Mouse (Mus musculus) kidney, embryonic 15.5 days (tissue): ENCODE results near the gene Tubb3. TPM values are rescaled to one million over a fixed set of nuclear protein-coding genes. Genes with fewer than 3 reads are reported as not detected.
"Not testable (repeated sequence)": the region's sequence is repeated elsewhere in the genome, so short reads cannot be mapped to it uniquely, and the experiment has no call there.

Source experiments
- ATAC-seq: fragments of 200-750 bp; cut with Nextera tagmentation; replicated peaks from 2 replicates; pipeline ENCODE4 v1.8.0; 2017; ENCODE audit warnings: moderate TSS enrichment; ENCODE audit not compliant: low FRiP score
- H3K27ac ChIP-seq: fragments of 300-500 bp; sonication (generic); 2 replicates; pipeline ENCODE4 v1.5.1; 2015; ENCODE audit warnings: mild to moderate bottlenecking, inconsistent platforms
- H3K27me3 ChIP-seq: fragments of 300-500 bp; sonication (generic); 2 replicates; pipeline ENCODE4 v1.6.1; 2015; ENCODE audit warnings: inconsistent platforms
- H3K36me3 ChIP-seq: fragments of 300-500 bp; sonication (generic); 2 replicates; pipeline ENCODE4 v1.6.1; 2015; ENCODE audit warnings: inconsistent platforms
- H3K4me1 ChIP-seq: fragments of 300-500 bp; sonication (generic); 2 replicates; pipeline ENCODE4 v1.6.1; 2015; ENCODE audit warnings: inconsistent platforms
- H3K4me2 ChIP-seq: fragments of 300-500 bp; sonication (generic); 2 replicates; pipeline ENCODE4 v1.6.1; 2015; ENCODE audit warnings: moderate library complexity, mild to moderate bottlenecking, inconsistent platforms
- H3K4me3 ChIP-seq: fragments of 300-500 bp; sonication (generic); replicated peaks from 2 replicates; pipeline ENCODE4 v1.5.1; 2015; ENCODE audit warnings: mild to moderate bottlenecking, inconsistent platforms
- H3K9ac ChIP-seq: fragments of 300-500 bp; sonication (generic); 2 replicates; pipeline ENCODE4 v1.6.1; 2015; ENCODE audit warnings: mild to moderate bottlenecking, inconsistent platforms
- H3K9me3 ChIP-seq: fragments of 300-500 bp; sonication (generic); replicated peaks from 2 replicates; pipeline ENCODE4 v1.6.1; 2016; ENCODE audit warnings: inconsistent platforms
- WGBS: fragments of 180-500 bp; shearing (Covaris S2); methylation state at CpG from one replicate; pipeline ENCODE4 v1.1.7; 2015; ENCODE audit warnings: mixed read lengths; 5-methylcytosine and 5-hydroxymethylcytosine counted together
- polyA plus RNA-seq: library from polyadenylated mRNA; unstranded; fragments of >200 nt; fragmentation: Nextera tagmentation; extraction: Ambion mirVana; gene quantifications from 2 replicates; pipeline ENCODE4 v1.2.1, GENCODE M21; 2015

The Tubb3 gene
- polyA plus RNA-seq, 1 experiment from 2014 or later = 22.0 TPM

DNA sequence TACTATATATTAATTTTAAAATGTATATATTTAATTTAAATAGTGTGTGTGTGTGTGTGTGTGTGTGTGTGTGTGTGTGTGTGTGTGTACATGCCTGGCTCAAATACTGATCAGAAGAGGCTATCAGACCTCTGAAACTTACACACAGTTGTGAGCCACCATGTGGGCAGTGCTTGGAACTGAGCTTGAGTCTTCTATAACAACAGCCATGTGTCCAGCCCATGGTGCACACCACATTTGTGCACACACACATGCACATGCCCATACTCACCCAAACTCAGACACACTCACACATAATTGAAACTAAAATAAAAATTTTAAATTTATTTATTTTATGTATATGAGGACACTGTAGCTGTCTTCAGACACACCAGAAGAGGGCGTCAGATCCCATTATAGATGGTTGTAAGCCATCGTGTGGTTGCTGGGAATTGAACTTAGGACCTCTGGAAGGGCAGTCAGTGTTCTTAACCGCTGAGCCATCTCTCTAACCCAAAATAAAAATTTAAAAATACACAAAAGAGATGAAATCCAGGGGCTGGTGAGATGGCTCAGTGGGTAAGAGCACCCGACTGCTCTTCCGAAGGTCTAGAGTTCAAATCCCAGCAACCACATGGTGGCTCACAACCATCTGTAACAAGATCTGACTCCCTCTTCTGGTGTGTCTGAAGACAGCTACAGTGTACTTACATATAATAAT is 3.9 kb downstream of the Tubb3 start:
- not testable (repeated sequence) for H3K36me3 ChIP-seq

DNA sequence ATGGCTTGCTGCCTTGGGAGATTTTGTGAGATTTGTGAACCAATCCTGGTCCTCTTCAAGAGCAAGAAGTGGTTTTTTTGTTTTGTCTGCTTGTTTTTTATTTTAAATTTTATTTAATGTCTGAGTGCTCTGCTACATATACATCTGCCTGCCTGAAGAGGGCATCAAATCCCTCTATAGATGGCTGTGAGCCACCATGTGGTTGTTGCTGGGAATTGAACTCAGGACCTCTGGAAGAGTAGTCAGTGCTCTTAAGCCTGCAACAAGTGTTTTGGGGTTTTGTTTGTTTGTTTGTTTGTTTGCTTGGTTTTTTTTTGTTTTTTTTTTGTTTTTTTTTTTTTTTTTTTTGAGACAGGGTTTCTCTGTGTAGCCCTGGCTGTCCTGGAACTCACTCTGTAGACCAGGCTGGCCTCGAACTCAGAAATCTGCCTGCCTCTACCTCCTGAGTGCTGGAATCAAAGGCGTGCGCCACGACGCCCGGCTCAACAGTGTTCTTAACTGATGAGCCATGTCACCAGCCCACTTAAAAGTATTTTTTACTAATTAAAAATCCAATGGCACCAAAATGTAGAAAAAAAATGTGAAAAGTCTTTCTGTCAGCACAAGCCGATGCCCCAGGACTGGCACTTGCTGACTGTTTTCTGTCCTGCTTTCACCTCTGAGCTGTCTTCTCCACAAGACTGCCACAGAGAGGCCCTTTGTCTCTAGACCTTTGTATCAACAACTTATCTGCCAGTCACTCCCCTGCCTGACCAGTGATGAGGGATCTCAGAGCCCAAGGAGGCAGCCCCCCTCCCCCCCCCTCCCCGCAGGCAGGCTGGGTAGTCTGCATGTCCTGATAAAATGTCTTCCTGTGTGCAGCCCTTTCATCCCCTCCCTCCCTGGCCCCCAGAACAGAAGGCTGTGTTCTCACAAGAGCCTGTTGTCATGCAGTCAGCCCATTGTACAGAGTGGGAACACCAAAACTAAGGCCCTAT is 5.0 kb downstream of the Tubb3 start:
- H3K9me3 ChIP-seq = no peaks in the 10 kb centered on the region
- H3K27ac ChIP-seq = no peak overlapping the region
- no peaks in the 10 kb centered on the region for H3K36me3 ChIP-seq
- H3K27me3 ChIP-seq = peaks cover 31% of the 10 kb centered on the region
- 84% methylated on average over 8 of the region's 8 CpGs for WGBS
- H3K4me1 ChIP-seq = peaks cover 8% of the 10 kb centered on the region
- no peak overlapping the region for H3K4me3 ChIP-seq
- no peak for ATAC-seq
- H3K9ac ChIP-seq = no peak overlapping the region
- no peak overlapping the region for H3K4me2 ChIP-seq

More for the DNA sequence above, 3.9 kb downstream of the Tubb3 start:
- H3K27ac ChIP-seq, H3K9me3 ChIP-seq, H3K4me2 ChIP-seq, H3K4me3 ChIP-seq, ATAC-seq, H3K9ac ChIP-seq: not testable (repeated sequence)
- WGBS = 82% methylated on average over 5 of the region's 5 CpGs
- Histone ChIP-seq H3K4me1 (peaks cover 19% of the 10 kb centered on the region), H3K27me3 (peaks cover 42% of the 10 kb centered on the region)

DNA sequence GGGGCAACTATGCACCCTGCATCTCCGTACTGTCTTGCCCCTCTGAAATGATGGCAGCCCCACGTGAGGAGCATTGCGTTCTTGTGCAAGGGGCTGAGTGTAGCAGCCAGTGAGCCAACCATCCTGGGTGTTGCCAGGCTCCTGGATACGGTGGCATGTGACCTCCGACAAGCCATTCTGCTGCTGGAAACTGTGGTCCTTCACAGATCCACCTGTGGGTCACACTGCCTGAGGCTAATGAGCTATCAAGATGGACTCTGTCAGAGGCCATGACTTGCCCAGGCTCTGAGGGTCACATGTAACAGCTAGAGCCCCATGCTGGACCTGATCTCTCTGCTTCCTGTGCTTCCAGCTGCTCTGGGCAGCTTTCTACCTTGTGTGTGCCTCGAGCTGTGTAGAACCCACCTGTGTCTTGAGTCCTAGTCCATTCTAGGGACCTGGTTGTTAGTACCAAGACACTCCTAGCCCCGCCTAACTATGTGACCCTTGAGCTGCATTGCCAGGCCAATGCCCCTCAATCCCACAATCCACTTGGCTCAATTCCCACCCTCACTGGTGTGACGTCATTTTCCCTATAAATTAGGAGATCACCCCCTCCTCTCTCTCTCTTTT is 5.8 kb downstream of the Tubb3 start:
- no peak overlapping the region for H3K4me3 ChIP-seq
- H3K27ac ChIP-seq = no peak overlapping the region
- no peaks in the 10 kb centered on the region for H3K36me3 ChIP-seq
- ATAC-seq = no peak
- peaks cover 1% of the 10 kb centered on the region; the same call in 1 of the 2 replicates for H3K4me1 ChIP-seq
- WGBS = 79% methylated on average over 8 of the region's 8 CpGs
- no peaks in the 10 kb centered on the region for H3K9me3 ChIP-seq
- no peak overlapping the region for H3K9ac ChIP-seq
- H3K4me2 ChIP-seq = no peak overlapping the region
- peaks cover 23% of the 10 kb centered on the region for H3K27me3 ChIP-seq

DNA sequence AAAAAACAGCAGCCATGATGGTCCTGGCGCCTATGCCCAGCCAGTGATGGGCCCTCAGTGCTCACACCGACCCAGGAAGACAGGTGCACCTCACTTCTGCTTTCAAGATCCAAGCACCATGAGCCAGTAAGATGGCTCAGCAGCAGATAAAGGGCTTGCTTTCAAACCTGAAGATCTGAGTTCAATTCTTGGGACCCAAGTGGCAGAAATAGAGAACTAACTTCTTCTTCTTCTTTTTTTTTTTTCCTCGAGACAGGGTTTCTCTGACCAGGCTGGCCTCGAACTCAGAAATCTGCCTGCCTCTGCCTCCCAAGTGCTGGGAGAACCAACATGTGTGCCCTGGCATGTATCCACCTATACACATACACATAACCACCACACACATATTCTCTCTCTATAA is 8.5 kb downstream of the Tubb3 start:
- Histone ChIP-seq H3K4me1 (peaks cover 9% of the 10 kb centered on the region; the same call in 1 of the 2 replicates), H3K9me3 (no peaks in the 10 kb centered on the region), H3K4me3 (no peak overlapping the region), H3K36me3 (no peaks in the 10 kb centered on the region), H3K27ac (no peak overlapping the region), H3K4me2 (no peak overlapping the region), H3K9ac (no peak overlapping the region), H3K27me3 (no peaks in the 10 kb centered on the region)
- ATAC-seq = no peak
- 88% methylated on average over 4 of the region's 4 CpGs for WGBS

DNA sequence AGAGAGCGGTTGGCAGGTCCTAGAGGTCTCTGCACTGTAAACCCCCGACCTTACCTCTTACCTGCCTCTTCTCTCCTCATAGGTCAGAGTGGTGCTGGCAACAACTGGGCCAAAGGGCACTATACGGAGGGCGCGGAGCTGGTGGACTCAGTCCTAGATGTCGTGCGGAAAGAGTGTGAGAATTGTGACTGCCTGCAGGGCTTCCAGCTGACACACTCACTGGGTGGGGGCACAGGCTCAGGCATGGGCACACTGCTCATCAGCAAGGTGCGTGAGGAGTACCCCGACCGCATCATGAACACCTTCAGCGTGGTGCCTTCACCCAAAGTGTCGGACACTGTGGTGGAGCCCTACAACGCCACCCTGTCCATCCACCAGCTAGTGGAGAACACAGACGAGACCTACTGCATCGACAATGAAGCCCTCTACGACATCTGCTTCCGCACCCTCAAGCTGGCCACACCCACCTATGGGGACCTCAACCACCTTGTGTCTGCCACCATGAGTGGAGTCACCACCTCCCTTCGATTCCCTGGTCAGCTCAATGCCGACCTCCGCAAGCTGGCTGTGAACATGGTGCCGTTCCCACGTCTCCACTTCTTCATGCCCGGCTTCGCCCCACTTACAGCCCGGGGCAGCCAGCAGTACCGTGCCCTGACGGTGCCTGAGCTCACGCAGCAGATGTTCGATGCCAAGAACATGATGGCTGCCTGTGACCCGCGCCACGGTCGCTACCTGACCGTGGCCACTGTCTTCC is 9.5 kb downstream of the Tubb3 start:
- WGBS = 92% methylated on average over 34 of the region's 34 CpGs
- H3K4me2 ChIP-seq = no peak overlapping the region
- ATAC-seq = no peak

DNA sequence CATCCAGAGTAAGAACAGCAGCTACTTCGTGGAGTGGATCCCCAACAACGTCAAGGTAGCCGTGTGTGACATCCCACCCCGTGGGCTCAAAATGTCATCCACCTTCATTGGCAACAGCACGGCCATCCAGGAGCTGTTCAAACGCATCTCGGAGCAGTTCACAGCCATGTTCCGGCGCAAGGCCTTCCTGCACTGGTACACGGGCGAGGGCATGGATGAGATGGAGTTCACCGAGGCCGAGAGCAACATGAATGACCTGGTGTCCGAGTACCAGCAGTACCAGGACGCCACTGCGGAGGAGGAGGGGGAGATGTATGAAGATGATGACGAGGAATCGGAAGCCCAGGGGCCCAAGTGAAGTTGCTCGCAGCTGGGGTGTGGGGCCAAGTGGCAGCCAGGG is 10.1 kb downstream of the Tubb3 start:
- Histone ChIP-seq H3K4me3 (no peak overlapping the region), H3K9me3 (peaks cover 2% of the 10 kb centered on the region; the same call in 1 of the 2 replicates), H3K27ac (no peak overlapping the region), H3K4me1 (peaks cover 9% of the 10 kb centered on the region; the same call in 1 of the 2 replicates), H3K27me3 (no peaks in the 10 kb centered on the region), H3K36me3 (no peaks in the 10 kb centered on the region), H3K9ac (no peak overlapping the region), H3K4me2 (no peak overlapping the region)
- no peak for ATAC-seq
- 83% methylated on average over 19 of the region's 19 CpGs for WGBS

More for the DNA sequence above, 9.5 kb downstream of the Tubb3 start:
- no peak overlapping the region for H3K27ac ChIP-seq
- no peaks in the 10 kb centered on the region for H3K9me3 ChIP-seq
- no peak overlapping the region for H3K4me3 ChIP-seq
- H3K4me1 ChIP-seq = peaks cover 9% of the 10 kb centered on the region; the same call in 1 of the 2 replicates
- no peak overlapping the region for H3K9ac ChIP-seq
- H3K36me3 ChIP-seq = no peaks in the 10 kb centered on the region
- no peaks in the 10 kb centered on the region for H3K27me3 ChIP-seq

DNA sequence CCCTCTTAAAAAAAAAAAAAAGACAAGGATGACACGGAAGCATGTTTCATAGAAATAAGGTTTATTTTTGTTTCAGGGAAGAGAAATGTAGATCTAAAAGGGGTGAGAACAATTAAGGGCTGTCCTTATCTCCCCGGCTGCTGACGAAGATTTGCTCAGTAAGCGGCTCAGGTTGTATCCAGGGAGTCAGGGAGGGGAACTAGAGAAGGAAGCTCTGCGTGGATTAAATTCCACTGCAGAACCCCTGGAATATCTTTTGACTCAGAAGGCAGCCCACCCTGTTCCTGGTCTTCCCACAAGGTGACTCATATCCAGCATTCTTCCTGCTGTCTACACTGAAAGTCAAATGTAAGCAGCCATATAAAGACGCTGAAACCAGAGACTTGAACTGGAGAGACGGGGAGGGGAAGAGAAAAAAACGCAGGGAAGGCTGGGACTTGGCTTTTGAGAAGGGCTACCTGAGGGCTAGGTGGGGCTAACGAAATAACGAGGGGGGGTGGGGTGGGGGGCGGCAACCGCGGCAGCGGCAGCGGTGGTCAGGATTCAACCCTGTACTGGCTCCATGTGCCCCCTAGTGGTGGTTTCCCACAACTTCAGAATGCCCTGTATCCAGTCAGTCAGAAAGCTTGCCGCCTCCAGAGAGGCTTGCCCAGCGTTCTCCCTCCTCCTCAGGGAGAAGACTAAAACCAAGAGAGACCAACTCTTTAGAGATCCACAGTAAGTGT is 11.0 kb downstream of the Tubb3 start:
- Histone ChIP-seq H3K9me3 (peaks cover 11% of the 10 kb centered on the region), H3K27ac (no peak overlapping the region), H3K4me3 (peak overlapping the region; percentile 31), H3K36me3 (no peaks in the 10 kb centered on the region), H3K27me3 (no peaks in the 10 kb centered on the region), H3K4me1 (peaks cover 9% of the 10 kb centered on the region; the same call in 1 of the 2 replicates), H3K4me2 (peak overlapping the region; percentile 57), H3K9ac (no peak overlapping the region)
- no peak for ATAC-seq
- 16% methylated on average over 17 of the region's 17 CpGs for WGBS

DNA sequence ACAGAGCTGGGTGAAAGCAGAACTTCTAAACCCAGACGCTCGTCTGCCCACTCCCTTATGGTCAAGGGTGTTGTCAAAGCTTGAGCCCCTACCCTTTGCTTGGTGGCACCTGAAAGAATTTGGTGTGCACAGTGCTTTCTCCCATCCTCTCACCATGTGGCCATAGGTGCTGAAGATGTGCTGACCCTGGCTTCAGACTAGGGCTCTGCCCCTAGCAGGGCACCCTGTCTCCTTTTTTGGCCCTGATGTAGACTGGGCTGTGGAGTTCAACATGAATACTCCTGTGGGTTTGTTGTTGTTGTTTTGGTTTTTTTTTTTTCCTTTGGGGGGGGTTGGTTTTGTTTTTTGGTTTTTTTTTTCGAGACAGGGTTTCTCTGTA is 11.5 kb downstream of the Tubb3 start:
- peak overlapping the region; percentile 57; the same call in 1 of the 2 replicates for H3K4me2 ChIP-seq
- no peaks in the 10 kb centered on the region for H3K36me3 ChIP-seq
- 23% methylated on average over 3 of the region's 3 CpGs for WGBS

DNA sequence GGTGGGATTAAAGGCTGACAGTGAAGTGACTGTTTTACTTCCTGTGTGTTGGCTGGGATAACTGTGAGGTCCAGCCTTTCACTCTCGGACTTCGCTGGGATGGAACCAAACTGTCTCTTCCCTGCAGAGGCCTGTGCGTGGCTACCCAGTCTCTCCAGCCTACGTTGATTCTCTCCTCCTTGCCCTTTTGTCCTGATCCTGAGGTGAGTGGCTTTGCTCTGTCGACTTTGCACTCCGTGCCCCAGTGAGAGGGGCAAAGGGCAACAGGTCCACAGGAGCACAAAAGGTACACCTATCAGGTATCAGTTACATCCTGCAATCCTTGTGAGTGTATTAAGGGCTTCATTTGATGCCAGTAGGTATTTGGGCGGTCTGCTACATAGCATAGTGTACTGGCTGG is 12.2 kb downstream of the Tubb3 start, which contains the start of gene Def8:
Gene Def8 (plus strand): TSS at position 87 of the 400 bp plus-strand sequence.
- H3K9me3 ChIP-seq = peaks cover 24% of the 10 kb centered on the region
- peaks cover 9% of the 10 kb centered on the region; the same call in 1 of the 2 replicates for H3K4me1 ChIP-seq
- H3K36me3 ChIP-seq = no peaks in the 10 kb centered on the region
- H3K9ac ChIP-seq = no peak within 1 kb of the TSS
- H3K27me3 ChIP-seq = no peaks in the 10 kb centered on the region
- H3K27ac ChIP-seq = no peak within 1 kb of the TSS
- H3K4me3 ChIP-seq = peak within 1 kb of the TSS; percentile 31
- H3K4me2 ChIP-seq = peak within 1 kb of the TSS; percentile 57
- no peak for ATAC-seq
- 66% methylated on average over 7 of the region's 7 CpGs for WGBS

More for the DNA sequence above, 11.5 kb downstream of the Tubb3 start:
- Histone ChIP-seq H3K4me3 (peak overlapping the region; percentile 31; the same call in 1 of the 2 replicates), H3K27ac (no peak overlapping the region), H3K9ac (no peak overlapping the region), H3K27me3 (no peaks in the 10 kb centered on the region), H3K9me3 (peaks cover 17% of the 10 kb centered on the region), H3K4me1 (peaks cover 9% of the 10 kb centered on the region; the same call in 1 of the 2 replicates)
- no peak for ATAC-seq

DNA sequence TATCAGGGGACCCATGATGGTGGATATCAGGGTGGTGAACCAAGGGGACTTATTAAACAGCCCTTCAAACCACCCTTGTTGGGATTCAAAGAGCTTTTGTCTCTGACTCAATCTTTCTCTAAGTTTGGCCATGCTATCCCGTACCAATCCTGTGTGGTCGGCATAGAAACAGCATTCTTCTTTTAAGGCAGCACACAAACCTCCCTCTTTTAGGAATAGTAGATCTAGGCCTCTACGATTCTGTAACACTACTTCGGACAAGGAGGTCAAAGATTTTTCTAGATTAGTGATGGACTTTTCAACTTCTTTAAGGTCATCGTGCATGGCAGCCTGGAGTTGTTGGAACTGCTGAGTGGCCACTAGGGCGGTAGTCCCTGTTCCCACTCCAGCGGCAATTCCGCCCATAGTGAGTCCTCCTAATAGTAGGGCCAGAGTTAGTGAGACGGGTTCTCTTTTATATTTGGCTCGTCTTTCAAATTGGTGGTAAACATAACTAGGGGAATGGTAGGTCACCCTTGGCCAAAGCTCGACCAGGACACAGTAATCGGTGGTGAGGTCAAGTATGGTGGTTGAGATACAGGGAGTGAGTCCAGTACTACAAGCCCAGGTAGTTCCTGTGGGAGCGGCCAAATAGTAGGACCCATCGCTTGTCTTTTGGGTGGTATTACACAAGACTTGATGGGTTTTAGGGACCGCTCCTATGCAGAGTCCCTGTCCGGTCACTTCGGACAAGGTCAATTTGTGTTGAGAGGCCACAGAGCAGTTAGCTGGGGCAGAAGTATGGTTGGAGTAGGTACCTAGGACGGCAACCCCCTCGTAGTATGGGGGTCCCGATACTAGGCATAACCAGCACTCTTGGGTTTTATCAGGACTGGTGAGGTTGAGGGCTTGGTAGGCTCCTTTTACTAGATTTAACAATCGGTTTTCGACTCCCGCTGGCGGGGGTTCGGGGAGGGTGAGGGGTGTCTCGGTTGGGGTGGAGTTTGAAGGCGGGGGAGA is 15.6 kb downstream of the Tubb3 start:
- Histone ChIP-seq H3K4me1 (peaks cover 9% of the 10 kb centered on the region; the same call in 1 of the 2 replicates), H3K4me3 (no peak overlapping the region), H3K27me3 (no peaks in the 10 kb centered on the region), H3K27ac (no peak overlapping the region), H3K36me3 (no peaks in the 10 kb centered on the region), H3K9ac (no peak overlapping the region), H3K4me2 (no peak overlapping the region), H3K9me3 (peaks cover 47% of the 10 kb centered on the region)
- ATAC-seq = no peak
- 97% methylated on average over 27 of the region's 27 CpGs for WGBS
